Mouse (Mus musculus): ENCODE measurements around the gene Map2k5.
A peak's percentile ranks its signal among the peaks of the same experiment; 100 is the strongest.

Map2k5 gene

GRCm38 (mm10) chr9:63131957-63132602 lies 245.6 kb downstream of the Map2k5 start:
- DNase-seq (ENCODE audit: low read depth, low spot score), result no peak

GRCm38 (mm10) chr9:63129641-63130041 lies 248.1 kb downstream of the Map2k5 start:
- no peak for DNase-seq (ENCODE audit: low read depth, low spot score)

- DNase-seq (ENCODE audit: low read depth, low spot score), result no peak
These were observed 253.2 kb downstream of the Map2k5 start for GRCm38 (mm10) chr9:63124512-63124911.

- peak; percentile 79 for DNase-seq (ENCODE audit: low read depth, low spot score)
These were observed 254.0 kb downstream of the Map2k5 start for GRCm38 (mm10) chr9:63123451-63124438.

DNA sequence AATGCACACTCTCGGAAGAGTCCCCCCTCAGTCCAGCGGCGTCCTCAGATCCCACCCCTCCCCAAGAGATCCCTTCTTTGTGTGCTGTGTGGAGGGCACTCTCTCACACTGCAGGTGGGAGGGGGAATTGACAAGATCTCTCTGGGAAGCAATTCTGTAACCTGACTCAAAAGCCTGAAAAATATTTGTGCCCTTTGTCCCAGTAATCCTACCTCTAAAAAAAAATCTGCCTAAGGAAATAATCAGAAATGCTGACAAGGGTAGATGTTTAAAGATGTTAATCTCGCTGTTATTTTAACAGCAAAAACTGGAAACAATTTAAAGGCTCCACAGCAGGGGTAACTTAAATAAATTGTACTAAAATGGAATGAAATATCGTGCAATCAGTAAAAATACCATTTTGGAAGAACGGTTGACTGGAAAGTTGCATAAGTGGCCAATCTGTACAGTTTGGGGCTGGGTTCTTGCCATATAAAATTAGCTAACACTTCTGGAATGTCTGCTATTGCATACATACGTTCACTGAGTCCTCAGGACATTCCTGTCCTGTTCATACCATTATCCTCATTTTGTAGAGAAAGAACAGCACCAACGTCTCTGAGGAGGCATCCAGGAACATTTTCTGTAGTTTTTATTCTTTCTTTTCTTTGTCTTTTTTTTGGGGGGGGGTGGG lies 255.4 kb downstream of the Map2k5 start:
- DNase-seq (ENCODE audit: low read depth, low spot score), result no peak

- DNase-seq (ENCODE audit: low read depth, low spot score), result no peak
These were observed 259.3 kb downstream of the Map2k5 start for GRCm38 (mm10) chr9:63118385-63118784.

All from embryo, embryonic 11.5 days (tissue).